ENCODE assay signal across 1 mouse cellular context in the genomic region with DNA sequence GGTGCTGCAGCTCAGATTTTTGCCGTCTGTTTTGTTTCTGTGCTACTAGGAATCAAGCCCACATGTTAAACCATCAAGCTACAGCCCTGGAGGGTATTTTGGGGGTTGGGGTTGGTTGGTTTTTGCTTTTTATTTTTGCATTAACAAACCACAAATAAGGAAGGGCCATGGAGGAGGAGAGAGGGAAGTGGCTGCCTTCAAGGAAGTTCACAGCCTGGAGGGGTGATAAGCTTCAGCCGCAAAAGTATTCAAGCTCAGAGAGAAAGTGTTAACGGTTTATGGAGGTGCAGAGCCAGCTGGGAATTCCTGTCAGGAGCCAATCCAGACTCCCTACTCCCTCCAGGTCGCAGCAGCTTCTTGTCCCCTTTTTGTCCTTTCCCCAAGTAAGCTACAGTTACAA.
TF ChIP-seq lines count a peak whose summit lies in the region.

No protein-coding gene starts in this region.

TF ChIP-seq in MEL, 35 proteins besides CTCF, POLR2A, EP300 and RAD21:
- TF ChIP-seq ZC3H11A (IDR thresholded peaks at IDR 0.05; ENCODE audit: low read depth, low read length) (0 out of 2 replicates have a peak, but pooled peaks have one; percentile 6), MEF2A (IDR thresholded peaks at IDR 0.05; ENCODE audit: extremely low read depth, insufficient replicate concordance, low read depth, low read length, poor library complexity, severe bottlenecking) (no peak), E2F4 (IDR thresholded peaks at IDR 0.05; ENCODE audit: borderline replicate concordance, low read depth, low read length) (no peak), POLR2AphosphoS2 (IDR thresholded peaks at IDR 0.05; ENCODE audit: low read length) (no peak), NRF1 (IDR thresholded peaks at IDR 0.05; ENCODE audit: insufficient read depth, low read depth, low read length, poor library complexity, severe bottlenecking) (no peak), MAX (IDR thresholded peaks at IDR 0.05; ENCODE audit: low read length) (peak; percentile 46), ZMIZ1 (IDR thresholded peaks at IDR 0.05; ENCODE audit: low read depth, low read length) (no peak), MAFK (IDR thresholded peaks at IDR 0.05; ENCODE audit: borderline replicate concordance, low read depth, low read length) (0 out of 2 replicates have a peak, but pooled peaks have one; percentile 38), TBP (IDR thresholded peaks at IDR 0.05; ENCODE audit: low read depth, low read length) (peak; percentile 47; the same call in 1 of the 2 replicates), JUND (IDR thresholded peaks at IDR 0.05; ENCODE audit: low read depth, low read length) (no peak), CHD2 (IDR thresholded peaks at IDR 0.05; ENCODE audit: low read length) (peak; percentile 54), BHLHE40 (IDR thresholded peaks at IDR 0.05; ENCODE audit: borderline replicate concordance, low read depth, low read length) (peak; percentile 46; the same call in 1 of the 2 replicates), ETS1 (IDR thresholded peaks at IDR 0.05; ENCODE audit: low read depth, low read length) (peak; percentile 84), UBTF (IDR thresholded peaks at IDR 0.05; ENCODE audit: borderline replicate concordance, insufficient read depth, low read depth, low read length) (no peak), ZKSCAN1 (IDR thresholded peaks at IDR 0.05; ENCODE audit: low read depth, low read length) (no peak), POLR2AphosphoS5 (IDR thresholded peaks at IDR 0.05; ENCODE audit: borderline replicate concordance, low read depth, low read length) (no peak), NELFE (IDR thresholded peaks at IDR 0.05; ENCODE audit: low read depth, low read length) (no peak), USF2 (IDR thresholded peaks at IDR 0.05; ENCODE audit: borderline replicate concordance in 1 of 2, insufficient read depth in 1 of 2, low read depth in 1 of 2, low read length in 2 of 2) (no peak), MYC (IDR thresholded peaks at IDR 0.05; ENCODE audit: low read depth, low read length) (0 out of 2 replicates have a peak, but pooled peaks have one; percentile 62), KAT2A (conservative IDR thresholded peaks at IDR 0.05; ENCODE audit: low read depth, low read length) (no peak), MAZ (IDR thresholded peaks at IDR 0.05; ENCODE audit: low read depth, low read length) (no peak; the same call in 1 of the 2 replicates), ZNF384 (IDR thresholded peaks at IDR 0.05; ENCODE audit: low read depth, low read length) (no peak), SIN3A (IDR thresholded peaks at IDR 0.05; ENCODE audit: low read length) (no peak; the same call in none of the 2 replicates), TAL1 (IDR thresholded peaks at IDR 0.05; ENCODE audit: low read length) (0 out of 2 replicates have a peak, but pooled peaks have one; percentile 29), HCFC1 (IDR thresholded peaks at IDR 0.05; ENCODE audit: low read depth, low read length) (peak; percentile 55; the same call in 1 of the 2 replicates), MXI1 (IDR thresholded peaks at IDR 0.05; ENCODE audit: low read depth, low read length) (peak; percentile 68), TCF12 (IDR thresholded peaks at IDR 0.05; ENCODE audit: low read depth, low read length) (peak; percentile 65; the same call in 1 of the 2 replicates), GABPA (IDR thresholded peaks at IDR 0.05; ENCODE audit: low read depth, low read length) (no peak), MYB (IDR thresholded peaks at IDR 0.05; ENCODE audit: low read depth, low read length) (peak; percentile 78), ELF1 (IDR thresholded peaks at IDR 0.05; ENCODE audit: low read depth, low read length) (peak; percentile 80), SMC3 (IDR thresholded peaks at IDR 0.05; ENCODE audit: low read depth, low read length) (no peak), CHD1 (IDR thresholded peaks at IDR 0.05; ENCODE audit: low read depth, low read length) (no peak), USF1 (IDR thresholded peaks at IDR 0.05; ENCODE audit: low read depth, low read length) (0 out of 2 replicates have a peak, but pooled peaks have one; percentile 3), RCOR1 (IDR thresholded peaks at IDR 0.05; ENCODE audit: low read depth, low read length) (peak; percentile 89), GATA1 (IDR thresholded peaks at IDR 0.05; ENCODE audit: low read depth, low read length) (peak; percentile 83)
